Mouse (Mus musculus): ENCODE measurements at regions not wholly inside any gene's neighbourhood (a gene's known extent, or its start where the extent isn't known, plus 50 kb on each side); places are given as distances from the start of the nearest gene placed in this dataset.

GRCm38 (mm10) chr3:52185351-52185750, 80.5 kb upstream of the Maml3 start:
- TF ChIP-seq CTCF (IDR thresholded peaks at IDR 0.05; ENCODE audit: low read depth, low read length) (no peak), POLR2A (IDR thresholded peaks at IDR 0.05; ENCODE audit: extremely low read depth, insufficient read depth, low read length) (no peak)
